Mouse (Mus musculus) hindbrain, embryonic 10.5 days (tissue): Measurements from ENCODE around the gene Kif24. TPM values are rescaled to one million over a fixed set of nuclear protein-coding genes. Genes with fewer than 3 reads are reported as not detected.
A peak's percentile ranks its signal among the peaks of the same experiment; 100 is the strongest.

Experiments used
- DNase-seq: peaks from one replicate; pipeline ENCODE4 v3.0.0-alpha.2; 2017; ENCODE audit warnings: low spot score
- H3K27ac ChIP-seq: fragments of 300-500 bp; sonication (generic); 2 replicates; pipeline ENCODE4 v1.5.1; 2016; ENCODE audit warnings: mild to moderate bottlenecking, moderate library complexity
- H3K27me3 ChIP-seq: fragments of 300-500 bp; sonication (generic); 2 replicates; pipeline ENCODE4 v1.6.1; 2016; ENCODE audit warnings: mild to moderate bottlenecking; ENCODE audit not compliant: poor library complexity, insufficient read depth, severe bottlenecking
- H3K36me3 ChIP-seq: fragments of 300-500 bp; sonication (generic); 2 replicates; pipeline ENCODE4 v1.6.1; 2016; ENCODE audit warnings: mild to moderate bottlenecking, moderate library complexity
- H3K4me1 ChIP-seq: fragments of 300-500 bp; sonication (generic); replicated peaks from 2 replicates; pipeline ENCODE4 v1.6.1; 2016; ENCODE audit warnings: mild to moderate bottlenecking
- H3K4me3 ChIP-seq: fragments of 300-500 bp; sonication (generic); 2 replicates; pipeline ENCODE4 v1.5.1; 2016; ENCODE audit warnings: mild to moderate bottlenecking, moderate library complexity
- H3K9me3 ChIP-seq: fragments of 300-500 bp; sonication (generic); 2 replicates; pipeline ENCODE4 v1.6.1; 2016; ENCODE audit warnings: mild to moderate bottlenecking, moderate library complexity
- WGBS: fragments of 180-500 bp; shearing (Covaris S2); methylation state at CpG from one replicate; pipeline ENCODE4 v1.1.7; 2016; 5-methylcytosine and 5-hydroxymethylcytosine counted together
- polyA plus RNA-seq: library from polyadenylated mRNA; unstranded; fragments of >200 nt; fragmentation: Nextera tagmentation; extraction: Ambion mirVana; gene quantifications from 2 replicates; pipeline ENCODE4 v1.2.1, GENCODE M21; 2016

Kif24 gene
- polyA plus RNA-seq, 1 experiment from 2014 or later: 13.7 TPM

- DNase-seq: no peak
- H3K9me3 ChIP-seq: no peaks in the 10 kb centered on the region
- no peak overlapping the region for H3K27ac ChIP-seq
- no peak overlapping the region for H3K4me3 ChIP-seq
- 54% methylated on average over 8 of the region's 8 CpGs for WGBS
- peaks cover 16% of the 10 kb centered on the region; the same call in 1 of the 2 replicates for H3K36me3 ChIP-seq
- H3K27me3 ChIP-seq: peaks cover 81% of the 10 kb centered on the region
- H3K4me1 ChIP-seq: peaks cover 43% of the 10 kb centered on the region
Measured at GRCm38 (mm10) chr4:41499619-41500018, 34.9 kb upstream of the Kif24 start.

GRCm38 (mm10) chr4:41498921-41499391 lies 34.3 kb upstream of the Kif24 start:
- Histone ChIP-seq H3K27ac (0 out of 2 replicates have a peak overlapping the region, but pooled peaks have one; percentile 53), H3K4me1 (peaks cover 43% of the 10 kb centered on the region), H3K27me3 (peaks cover 87% of the 10 kb centered on the region), H3K36me3 (peaks cover 16% of the 10 kb centered on the region; the same call in 1 of the 2 replicates), H3K4me3 (peak overlapping the region; percentile 46), H3K9me3 (no peaks in the 10 kb centered on the region)
- peak; percentile 61 for DNase-seq
- WGBS: 2% methylated on average over 43 of the region's 43 CpGs

- peak overlapping the region; percentile 46 for H3K4me3 ChIP-seq
- DNase-seq: peak; percentile 36
- 5% methylated on average over 72 of the region's 72 CpGs for WGBS
- H3K36me3 ChIP-seq: peaks cover 16% of the 10 kb centered on the region; the same call in 1 of the 2 replicates
- no peaks in the 10 kb centered on the region for H3K9me3 ChIP-seq
- H3K27me3 ChIP-seq: peaks cover 94% of the 10 kb centered on the region
- H3K4me1 ChIP-seq: peaks cover 43% of the 10 kb centered on the region
- H3K27ac ChIP-seq: 0 out of 2 replicates have a peak overlapping the region, but pooled peaks have one; percentile 50
Measured at GRCm38 (mm10) chr4:41497995-41498845, 33.5 kb upstream of the Kif24 start.

- Histone ChIP-seq H3K9me3 (no peaks in the 10 kb centered on the region), H3K27ac (peak overlapping the region; percentile 50; the same call in 1 of the 2 replicates), H3K27me3 (peaks cover 93% of the 10 kb centered on the region), H3K36me3 (peaks cover 16% of the 10 kb centered on the region; the same call in 1 of the 2 replicates), H3K4me1 (peaks cover 37% of the 10 kb centered on the region), H3K4me3 (peak overlapping the region; percentile 46)
- peak; percentile 69 for DNase-seq
- under 1% methylated on average over 34 of the region's 34 CpGs for WGBS
Measured at GRCm38 (mm10) chr4:41497579-41497978, 32.9 kb upstream of the Kif24 start.

GRCm38 (mm10) chr4:41497046-41497445 lies 32.4 kb upstream of the Kif24 start:
- H3K27ac ChIP-seq: no peak overlapping the region
- H3K4me1 ChIP-seq: peaks cover 31% of the 10 kb centered on the region
- H3K27me3 ChIP-seq: peaks cover 88% of the 10 kb centered on the region
- 35% methylated on average over 5 of the region's 5 CpGs for WGBS
- H3K4me3 ChIP-seq: no peak overlapping the region
- no peak for DNase-seq
- peaks cover 16% of the 10 kb centered on the region; the same call in 1 of the 2 replicates for H3K36me3 ChIP-seq
- no peaks in the 10 kb centered on the region for H3K9me3 ChIP-seq

GRCm38 (mm10) chr4:41495850-41496249 lies 31.2 kb upstream of the Kif24 start:
- DNase-seq: no peak
- H3K27ac ChIP-seq: no peak overlapping the region
- H3K4me3 ChIP-seq: no peak overlapping the region
- H3K27me3 ChIP-seq: peaks cover 76% of the 10 kb centered on the region
- 88% methylated on average over 11 of the region's 11 CpGs for WGBS
- H3K36me3 ChIP-seq: peaks cover 16% of the 10 kb centered on the region; the same call in 1 of the 2 replicates
- peaks cover 26% of the 10 kb centered on the region for H3K4me1 ChIP-seq
- H3K9me3 ChIP-seq: no peaks in the 10 kb centered on the region

- Histone ChIP-seq H3K27me3 (peaks cover 68% of the 10 kb centered on the region), H3K27ac (no peak overlapping the region), H3K36me3 (peaks cover 16% of the 10 kb centered on the region; the same call in 1 of the 2 replicates), H3K9me3 (no peaks in the 10 kb centered on the region), H3K4me3 (no peak overlapping the region), H3K4me1 (peaks cover 26% of the 10 kb centered on the region)
- 85% methylated on average over 4 of the region's 4 CpGs for WGBS
- no peak for DNase-seq
Measured at GRCm38 (mm10) chr4:41495076-41495475, 30.4 kb upstream of the Kif24 start.

- H3K9me3 ChIP-seq: no peaks in the 10 kb centered on the region
- peaks cover 24% of the 10 kb centered on the region for H3K4me1 ChIP-seq
- DNase-seq: no peak
- H3K27ac ChIP-seq: no peak overlapping the region
- no peak overlapping the region for H3K4me3 ChIP-seq
- peaks cover 16% of the 10 kb centered on the region; the same call in 1 of the 2 replicates for H3K36me3 ChIP-seq
- H3K27me3 ChIP-seq: peaks cover 61% of the 10 kb centered on the region
- 51% methylated on average over 3 of the region's 3 CpGs for WGBS
Measured at GRCm38 (mm10) chr4:41494378-41494777, 29.7 kb upstream of the Kif24 start.

- peaks cover 53% of the 10 kb centered on the region for H3K27me3 ChIP-seq
- 72% methylated on average over 3 of the region's 3 CpGs for WGBS
Measured at GRCm38 (mm10) chr4:41493464-41494116, 28.9 kb upstream of the Kif24 start.

GRCm38 (mm10) chr4:41492951-41493350 lies 28.3 kb upstream of the Kif24 start:
- H3K4me1 ChIP-seq: peaks cover 10% of the 10 kb centered on the region
- H3K4me3 ChIP-seq: no peak overlapping the region
- no peaks in the 10 kb centered on the region for H3K9me3 ChIP-seq
- peaks cover 47% of the 10 kb centered on the region for H3K27me3 ChIP-seq
- peaks cover 16% of the 10 kb centered on the region; the same call in 1 of the 2 replicates for H3K36me3 ChIP-seq
- no peak for DNase-seq
- no peak overlapping the region for H3K27ac ChIP-seq
- 80% methylated on average over 7 of the region's 7 CpGs for WGBS

More at GRCm38 (mm10) chr4:41493464-41494116, 28.9 kb upstream of the Kif24 start:
- H3K36me3 ChIP-seq: peaks cover 16% of the 10 kb centered on the region; the same call in 1 of the 2 replicates
- no peaks in the 10 kb centered on the region for H3K9me3 ChIP-seq
- DNase-seq: no peak
- peaks cover 17% of the 10 kb centered on the region for H3K4me1 ChIP-seq
- no peak overlapping the region for H3K4me3 ChIP-seq
- H3K27ac ChIP-seq: no peak overlapping the region

GRCm38 (mm10) chr4:41481601-41482017 lies 16.9 kb upstream of the Kif24 start:
- H3K36me3 ChIP-seq: peaks cover 55% of the 10 kb centered on the region
- H3K27me3 ChIP-seq: no peaks in the 10 kb centered on the region
- H3K9me3 ChIP-seq: peaks cover 5% of the 10 kb centered on the region; the same call in 1 of the 2 replicates
- H3K4me1 ChIP-seq: 0 out of 2 replicates have a peak, but pooled peaks cover 2% of the 10 kb centered on the region
- no peak overlapping the region for H3K4me3 ChIP-seq
- peak; percentile 33 for DNase-seq
- WGBS: 74% methylated on average over 6 of the region's 6 CpGs
- H3K27ac ChIP-seq: no peak overlapping the region

- H3K27me3 ChIP-seq: no peaks in the 10 kb centered on the region
- 88% methylated on average over 8 of the region's 8 CpGs for WGBS
- 0 out of 2 replicates have a peak, but pooled peaks cover 2% of the 10 kb centered on the region for H3K4me1 ChIP-seq
- no peak for DNase-seq
- H3K4me3 ChIP-seq: no peak overlapping the region
- H3K9me3 ChIP-seq: no peaks in the 10 kb centered on the region
- H3K27ac ChIP-seq: no peak overlapping the region
- H3K36me3 ChIP-seq: peaks cover 55% of the 10 kb centered on the region
Measured at GRCm38 (mm10) chr4:41480254-41480653, 15.6 kb upstream of the Kif24 start.
